Mouse (Mus musculus) kidney, adult 10 weeks (tissue): Measurements from ENCODE around the gene Dclk2. TPM values are rescaled to one million over a fixed set of nuclear protein-coding genes. Genes with fewer than 3 reads are reported as not detected.

ENCODE experiments used
- polyA plus RNA-seq: library from polyadenylated mRNA; stranded (reverse); fragments of 350-450 nt; fragmentation: Illumina TruSeq; extraction: RNeasy Lipid Tissue Mini Kit (QIAGEN cat#74804); gene quantifications from one replicate; pipeline ENCODE4 v1.2.3, GENCODE M21; 2014; ENCODE audit warnings: low read depth, low replicate concordance

The Dclk2 gene
- polyA plus RNA-seq, result 1.1 TPM

GRCm38 (mm10) chr3:86920343-86921083, at the start of gene Dclk2:
Gene Dclk2, minus strand, starts transcription at chr3:86920852.

Other genes with a start within 250 kb of the Dclk2 start
- 5.8 TPM for gene Cd1d1, start 78.6 kb upstream of the Dclk2 start, polyA plus RNA-seq